Mouse (Mus musculus) cerebellum, postnatal 14 days (tissue): Measurements from ENCODE around the gene Cdh9.
A peak's percentile ranks its signal among the peaks of the same experiment; 100 is the strongest.

Experiments
- DNase-seq, 2 experiments: peaks; one replicate each; pipeline ENCODE4 v3.0.0; 2021; ENCODE audit warnings: mixed read lengths in 2 of 2

The Cdh9 gene

GRCm38 (mm10) chr15:16728470-16729011, at the start of gene Cdh9:
TSS of gene Cdh9 (plus strand) at chr15:16728756.
- peak; percentile 7 to 27 for DNase-seq

GRCm38 (mm10) chr15:16679096-16679495, 49.5 kb upstream of the Cdh9 start:
- peak; percentile 43 to 59 for DNase-seq

- no peak for DNase-seq
These were observed 28.7 kb upstream of the Cdh9 start for GRCm38 (mm10) chr15:16699821-16700220.

GRCm38 (mm10) chr15:16702340-16702739, 26.2 kb upstream of the Cdh9 start:
- DNase-seq: no peak

GRCm38 (mm10) chr15:16739088-16739487, 10.5 kb downstream of the Cdh9 start:
- no peak for DNase-seq

- no peak for DNase-seq
These were observed 18.1 kb downstream of the Cdh9 start for GRCm38 (mm10) chr15:16746672-16747071.

- DNase-seq: no peak
These were observed 34.7 kb downstream of the Cdh9 start for GRCm38 (mm10) chr15:16763252-16763651.

GRCm38 (mm10) chr15:16784575-16784974, 56.0 kb downstream of the Cdh9 start:
- DNase-seq: no peak

- no peak for DNase-seq
These were observed 64.3 kb downstream of the Cdh9 start for GRCm38 (mm10) chr15:16792857-16793256.

- no peak for DNase-seq
These were observed 72.7 kb downstream of the Cdh9 start for GRCm38 (mm10) chr15:16801302-16801701.

- no peak for DNase-seq
These were observed 82.2 kb downstream of the Cdh9 start for GRCm38 (mm10) chr15:16810787-16811186.

- DNase-seq: no peak
These were observed 85.5 kb downstream of the Cdh9 start for GRCm38 (mm10) chr15:16814035-16814434.

GRCm38 (mm10) chr15:16834761-16835160, 106.2 kb downstream of the Cdh9 start:
- no peak for DNase-seq

GRCm38 (mm10) chr15:16882542-16882941, 154.0 kb downstream of the Cdh9 start:
- DNase-seq: no peak

GRCm38 (mm10) chr15:16896674-16897073, 168.1 kb downstream of the Cdh9 start:
- DNase-seq: no peak
